Mouse (Mus musculus): Measurements from ENCODE around the gene Lhpp.

GRCm38 (mm10) chr7:132724501-132725062, 114.1 kb downstream of the Lhpp start:
- no peak for TF ChIP-seq CTCF (IDR thresholded peaks at IDR 0.05; ENCODE audit: low read depth)
- TF ChIP-seq EP300 (IDR thresholded peaks at IDR 0.05; ENCODE audit: low read depth): no peak
